Mouse (Mus musculus) activated CD4-positive, CD25-positive, alpha-beta regulatory T cell, adult 4 months (primary cell): Measurements from ENCODE around the gene Psen1. TPM values are rescaled to one million over a fixed set of nuclear protein-coding genes. Genes with fewer than 3 reads are reported as not detected.

Source experiments
- ATAC-seq: one replicate; pipeline ENCODE4 v1.8.0; 2017
- polyA plus RNA-seq, 2 experiments: library from polyadenylated mRNA; unstranded; fragments of 100-300 nt; shearing (Covaris generic); gene quantifications; one replicate each; pipeline ENCODE4 v1.2.1; 2017

Psen1 gene
- 100 to 1,000 TPM in 1 of 2 experiments, 10 to 100 TPM in 1; 95.7 to 120 TPM for polyA plus RNA-seq

- ATAC-seq = peak; percentile 89
Observed at GRCm38 (mm10) chr12:83687934-83688315, at the start of gene Psen1. Psen1 (plus strand) TSS chr12:83688152.

DNA sequence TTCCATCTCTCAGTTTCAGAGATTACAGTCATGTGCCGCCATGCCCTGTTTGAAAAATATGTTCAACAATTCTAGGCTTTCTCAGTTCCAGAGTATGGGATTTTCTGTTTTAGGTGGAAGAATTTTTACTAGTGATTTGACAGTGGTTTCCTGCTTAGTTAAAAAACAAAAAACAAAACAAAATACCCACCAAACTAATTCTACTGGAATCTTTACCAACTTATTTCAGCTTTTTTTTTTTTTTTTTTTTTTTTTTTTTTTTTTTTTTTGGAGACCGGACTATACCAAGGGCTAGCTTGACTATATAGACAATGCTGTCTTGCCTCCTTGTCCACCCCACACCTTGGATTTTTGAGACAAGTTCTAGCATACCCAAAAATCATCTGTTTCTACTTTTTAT lies 46.7 kb upstream of the Psen1 start:
- no peak for ATAC-seq

- no peak for ATAC-seq
Observed at GRCm38 (mm10) chr12:83643116-83643515, 44.8 kb upstream of the Psen1 start.

DNA sequence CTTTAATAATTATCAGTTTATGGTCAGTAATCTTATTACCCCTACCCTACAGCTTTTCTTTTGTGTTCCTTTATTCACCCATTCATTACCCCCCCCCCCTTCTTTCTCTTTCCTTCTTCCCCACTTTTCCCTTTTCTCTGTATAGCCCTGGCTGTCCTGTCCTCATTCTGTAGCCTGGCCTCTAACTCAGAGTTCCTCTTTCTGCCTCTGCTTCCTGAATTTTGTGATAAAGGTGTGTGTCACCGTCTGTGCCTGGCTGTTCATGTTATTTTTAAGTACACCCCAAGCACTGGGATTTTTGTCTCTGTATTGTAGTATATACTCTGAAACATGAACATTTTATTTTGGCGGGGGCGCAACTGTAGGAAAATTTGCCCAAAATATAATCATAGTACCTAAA lies 37.6 kb upstream of the Psen1 start:
- no peak for ATAC-seq

GRCm38 (mm10) chr12:83651414-83651813 lies 36.5 kb upstream of the Psen1 start:
- no peak for ATAC-seq

DNA sequence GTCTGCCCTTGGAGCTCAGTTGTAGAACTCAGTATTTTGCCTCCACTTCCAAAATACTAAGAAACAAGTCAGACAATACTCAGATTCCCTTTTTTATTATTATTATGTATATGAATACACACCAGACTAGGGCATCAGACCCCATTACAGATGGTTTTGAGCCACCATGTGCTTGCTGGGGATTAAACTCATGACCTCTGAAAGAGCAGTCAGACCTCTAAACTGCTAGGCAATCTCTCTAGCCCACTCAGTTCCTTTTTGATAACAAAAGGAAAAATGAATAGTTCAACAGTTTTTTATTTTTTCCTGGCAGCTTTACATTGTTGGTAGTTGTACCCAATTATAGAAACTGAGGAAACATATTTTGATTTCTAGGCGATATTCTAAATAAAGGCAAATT lies 2.5 kb upstream of the Psen1 start:
- no peak for ATAC-seq

- no peak for ATAC-seq
Observed at GRCm38 (mm10) chr12:83686575-83687350, 1.2 kb upstream of the Psen1 start.

DNA sequence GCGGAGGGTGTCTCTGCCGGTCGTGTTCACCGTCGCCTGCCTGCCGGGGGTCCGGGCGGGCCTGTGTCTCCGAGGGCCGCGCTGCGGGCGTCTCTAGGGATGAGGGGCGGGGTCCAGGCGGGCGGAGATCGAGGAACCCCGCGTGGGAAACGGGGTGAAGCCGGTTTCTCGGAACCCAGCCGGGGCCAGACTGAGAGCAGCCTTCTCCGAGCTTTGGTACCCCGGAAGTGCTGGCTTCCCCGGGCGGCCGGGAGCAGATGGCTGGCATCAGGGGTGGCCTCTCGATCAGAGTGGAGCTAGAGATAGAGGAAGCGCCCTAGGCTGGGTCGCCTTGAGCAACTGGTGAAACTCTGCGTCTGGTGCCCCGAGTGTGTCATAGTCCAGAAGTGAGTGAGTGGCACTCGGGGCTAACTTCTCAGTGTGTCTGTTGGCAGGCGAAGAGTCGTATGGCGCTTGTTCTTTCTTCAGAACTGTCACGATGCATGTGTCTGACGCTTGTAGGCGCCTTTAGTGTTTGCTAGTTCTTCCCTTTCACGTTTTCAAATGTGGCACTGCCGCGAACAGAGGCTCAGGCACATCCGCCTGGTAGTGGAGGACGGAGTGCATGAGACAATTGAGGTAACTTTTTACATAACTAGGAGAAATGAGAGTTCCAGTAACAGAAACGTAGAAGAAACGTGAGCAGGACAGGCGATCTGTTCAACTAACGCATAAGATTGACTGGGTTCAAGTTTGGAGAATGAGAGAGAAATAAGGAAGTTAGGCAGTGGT lies 549 bp downstream of the Psen1 start:
- ATAC-seq = peak; percentile 40

GRCm38 (mm10) chr12:83689087-83689432 lies 1.1 kb downstream of the Psen1 start:
- peak; percentile 20 for ATAC-seq

- no peak for ATAC-seq
Observed at GRCm38 (mm10) chr12:83694011-83694410, 6.1 kb downstream of the Psen1 start.

- ATAC-seq = no peak
Observed at GRCm38 (mm10) chr12:83694669-83695068, 6.7 kb downstream of the Psen1 start.

GRCm38 (mm10) chr12:83698637-83699036 lies 10.7 kb downstream of the Psen1 start:
- no peak for ATAC-seq

- no peak for ATAC-seq
Observed at GRCm38 (mm10) chr12:83701608-83702007, 13.7 kb downstream of the Psen1 start.

GRCm38 (mm10) chr12:83702796-83703195 lies 14.8 kb downstream of the Psen1 start:
- ATAC-seq = no peak

DNA sequence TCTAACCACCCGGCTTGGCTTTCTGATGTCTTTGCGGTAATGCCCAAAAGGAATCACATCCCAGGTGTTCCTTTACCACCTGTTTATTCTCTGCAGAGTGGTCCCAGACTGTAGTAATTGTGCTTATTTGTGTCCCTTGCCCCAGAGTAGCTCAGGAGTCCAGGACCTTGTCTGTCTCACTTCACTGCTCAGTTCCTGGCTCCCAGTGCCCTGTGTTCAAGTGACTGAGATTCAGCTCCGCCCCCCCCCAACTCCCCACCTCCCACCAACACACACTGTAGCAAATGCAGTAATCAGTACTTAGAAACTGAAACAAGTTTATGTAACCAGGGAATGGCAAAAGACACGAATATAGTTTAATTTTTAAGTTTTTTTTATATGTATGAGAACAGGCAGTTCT lies 19.0 kb downstream of the Psen1 start:
- ATAC-seq = no peak

- ATAC-seq = no peak
Observed at GRCm38 (mm10) chr12:83708160-83709092, 20.5 kb downstream of the Psen1 start.

DNA sequence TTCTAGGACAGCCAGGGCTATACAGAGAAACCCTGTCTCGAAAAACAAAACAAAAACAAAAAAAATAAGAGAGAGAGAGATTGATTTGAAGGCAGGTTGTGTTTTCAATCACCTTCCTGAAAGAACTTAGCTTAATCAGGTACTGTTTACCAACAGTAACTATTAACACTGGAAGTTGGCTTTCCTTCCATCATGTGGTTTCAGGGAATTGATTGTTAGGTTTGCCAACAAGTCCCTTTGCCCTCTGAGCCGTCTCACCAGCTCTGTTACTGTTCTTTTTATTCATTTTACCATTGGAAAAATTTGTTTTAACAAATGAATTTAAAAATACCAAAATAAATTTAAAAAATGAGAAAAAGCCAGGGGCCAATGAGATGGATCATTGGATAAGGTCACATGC lies 22.0 kb downstream of the Psen1 start:
- no peak for ATAC-seq

DNA sequence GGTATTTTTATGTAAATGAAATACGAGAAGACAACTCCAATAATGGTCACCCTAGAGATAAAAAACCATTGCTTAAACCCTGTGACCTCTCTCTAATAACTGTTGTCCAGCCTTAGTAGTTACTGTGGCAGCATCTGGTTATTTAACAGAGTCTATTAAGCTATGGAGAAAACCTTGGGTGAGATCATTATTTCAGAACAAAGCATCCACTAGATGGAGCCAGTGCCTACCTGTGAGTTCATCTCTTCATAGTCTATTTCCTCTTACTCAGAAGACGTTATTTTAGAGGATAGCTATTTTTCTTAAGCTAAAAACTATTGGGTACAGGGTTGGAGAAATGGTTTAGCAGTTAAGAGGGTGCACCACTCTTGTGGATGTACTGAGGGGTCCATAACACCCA lies 25.8 kb downstream of the Psen1 start:
- no peak for ATAC-seq

DNA sequence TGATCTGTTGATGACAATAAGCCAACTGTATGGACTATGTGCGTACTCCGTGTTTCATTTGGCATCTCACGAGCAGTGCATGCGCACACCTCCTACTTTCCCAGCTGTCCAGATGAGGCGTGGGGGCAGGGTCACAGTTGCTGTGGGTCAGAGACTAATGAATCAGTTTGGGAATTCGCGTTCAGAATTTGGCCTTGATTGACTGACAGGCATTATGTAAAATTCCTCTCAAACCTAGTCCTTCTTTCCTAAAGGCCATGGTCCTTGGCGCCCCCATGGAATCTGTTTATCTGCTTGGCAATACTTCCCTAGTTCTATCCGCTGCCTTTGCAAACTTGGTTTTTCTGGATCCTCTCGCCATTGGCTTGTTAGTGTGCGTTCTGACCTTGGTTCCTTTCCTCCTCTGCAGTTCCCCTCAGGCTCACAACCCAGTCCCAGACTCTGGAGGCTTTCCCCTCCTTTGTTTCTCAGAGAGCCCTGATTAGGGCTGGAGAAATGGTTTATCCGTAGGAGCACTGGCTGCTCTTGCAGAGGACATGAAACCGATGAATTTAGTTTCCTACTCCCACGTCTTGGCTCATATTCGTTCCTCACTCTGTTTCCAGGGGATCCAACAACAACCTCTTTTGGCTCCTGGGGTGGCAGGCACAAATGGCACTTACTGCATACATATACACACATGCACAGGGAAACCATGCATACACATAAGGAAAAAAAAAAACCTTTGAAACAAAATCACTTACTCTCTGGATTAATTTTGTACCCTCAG lies 28.6 kb downstream of the Psen1 start:
- no peak for ATAC-seq

DNA sequence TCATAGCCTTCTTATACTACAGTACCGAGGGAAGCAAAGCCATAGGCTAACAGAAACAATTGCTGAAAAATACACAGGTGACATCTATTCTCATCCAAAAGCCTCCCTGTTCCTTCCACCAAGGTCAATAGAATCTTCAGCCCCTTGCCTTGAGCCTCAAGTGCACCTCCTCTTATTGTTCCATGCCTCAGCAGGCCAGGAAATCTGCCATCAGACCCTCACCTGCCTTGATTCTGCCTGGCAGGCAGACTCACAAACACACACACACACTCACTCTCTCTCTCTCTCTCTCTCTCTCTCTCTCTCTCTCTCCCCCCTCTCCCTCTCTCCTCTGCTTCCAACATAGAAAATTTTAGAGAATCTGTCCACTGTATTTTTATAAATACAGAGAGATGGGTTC lies 31.5 kb downstream of the Psen1 start:
- no peak for ATAC-seq

- no peak for ATAC-seq
Observed at GRCm38 (mm10) chr12:83721281-83721680, 33.3 kb downstream of the Psen1 start.

DNA sequence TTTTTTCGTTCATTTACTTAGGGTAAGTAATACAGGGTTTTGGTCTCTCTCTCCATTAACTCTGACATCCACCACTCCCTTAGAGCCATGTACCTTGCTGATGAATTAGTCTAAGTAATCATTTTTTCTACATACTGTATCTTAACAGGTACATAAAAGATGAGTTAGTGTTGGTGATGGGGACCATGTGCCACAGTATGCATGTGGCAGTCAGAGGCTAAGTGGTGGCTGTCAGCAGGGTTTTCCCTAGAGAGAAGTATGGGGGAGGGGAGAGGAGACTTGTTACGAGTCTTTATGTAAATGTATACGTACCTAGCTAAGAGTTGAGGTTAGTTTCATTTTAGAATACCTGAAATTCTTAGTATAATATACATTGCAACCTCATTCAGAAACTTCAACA lies 35.1 kb downstream of the Psen1 start:
- no peak for ATAC-seq
